Mouse (Mus musculus): ENCODE results near the gene Olfr1055. TPM values are rescaled to one million over a fixed set of nuclear protein-coding genes. Genes with fewer than 3 reads are reported as not detected.
"Not testable (repeated sequence)": the region's sequence is repeated elsewhere in the genome, so short reads cannot be mapped to it uniquely, and the experiment has no call there.

The Olfr1055 gene
- not detected in 2 replicates for polyA plus RNA-seq (2014; fragmentation: Nextera tagmentation; extraction: Ambion mirVana)

DNA sequence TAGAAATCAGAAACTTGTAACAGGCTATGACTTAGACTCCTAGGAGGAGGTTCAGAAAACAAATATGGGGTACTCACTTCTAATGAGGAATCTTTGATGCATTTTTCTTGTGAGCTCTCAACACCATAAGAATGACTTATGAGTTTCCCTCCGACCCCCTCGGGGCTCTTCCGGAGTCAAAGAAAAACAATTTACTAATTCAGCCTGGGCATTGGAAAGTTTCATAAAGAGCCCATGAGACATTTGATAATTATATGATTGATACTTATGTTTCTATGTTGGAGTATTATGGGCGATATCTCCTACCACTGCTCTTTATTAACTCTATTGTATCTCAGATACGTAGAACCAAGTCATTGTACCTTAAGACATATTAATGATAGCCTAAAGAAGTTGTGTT lies at the start of gene Olfr1055:
TSS of gene Olfr1055 (minus strand) at position 101 of the 400 bp plus-strand sequence.
- no peaks in the 10 kb centered on the region for H3K36me3 ChIP-seq (ENCODE audit: control insufficient read depth, insufficient read depth, low read length)
- 91% methylated on average over 5 of the region's 5 CpGs for WGBS
- H3K4me2 ChIP-seq (ENCODE audit: low read depth, low read length), result no peak within 1 kb of the TSS
- H3K27me3 ChIP-seq (replicated peaks; ENCODE audit: control insufficient read depth, insufficient read depth, low read length), result no peaks in the 10 kb centered on the region
- no peak within 1 kb of the TSS for H3K4me3 ChIP-seq (ENCODE audit: low read depth, low read length)
- H3K9me3 ChIP-seq (ENCODE audit: control insufficient read depth, low read length), result no peaks in the 10 kb centered on the region
- DNase-seq (ENCODE audit: low spot score) (no peak), ATAC-seq (ENCODE audit: low read depth) (no peak)
- no peaks in the 10 kb centered on the region for H3K4me1 ChIP-seq (ENCODE audit: control insufficient read depth, insufficient read depth, low read length)
- H3K9ac ChIP-seq (ENCODE audit: low read depth, low read length), result no peak within 1 kb of the TSS
- no peak within 1 kb of the TSS for H3K27ac ChIP-seq (replicated peaks; ENCODE audit: low read depth, low read length)

DNA sequence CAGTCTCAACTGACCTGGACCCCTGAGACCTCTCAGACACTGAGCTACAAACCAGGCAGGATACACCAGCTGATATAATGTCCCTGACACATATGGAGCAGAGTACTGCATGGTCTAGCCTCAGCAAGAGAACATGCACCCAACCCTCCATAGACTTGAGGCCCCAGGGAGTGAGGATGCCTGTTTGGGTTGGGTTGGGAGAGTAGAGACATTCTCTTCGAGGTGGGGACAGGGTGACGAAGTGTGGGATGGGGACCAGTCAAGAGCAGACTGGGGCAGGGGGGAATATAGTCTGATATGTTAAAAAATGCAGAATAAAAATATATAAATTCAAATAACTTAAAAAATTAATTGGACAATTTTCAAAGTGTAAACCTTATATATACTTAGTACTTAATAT lies 45.0 kb upstream of the Olfr1055 start:
- no peaks in the 10 kb centered on the region for H3K36me3 ChIP-seq (ENCODE audit: control insufficient read depth, insufficient read depth, low read length)
- H3K27ac ChIP-seq (replicated peaks; ENCODE audit: low read depth, low read length), result no peak overlapping the region
- WGBS, result 87% methylated on average over 2 of the region's 2 CpGs
- H3K4me3 ChIP-seq (ENCODE audit: low read depth, low read length), result no peak overlapping the region
- no peak for DNase-seq (ENCODE audit: low spot score)
- H3K4me1 ChIP-seq (ENCODE audit: control insufficient read depth, insufficient read depth, low read length), result no peaks in the 10 kb centered on the region
- no peak overlapping the region for H3K9ac ChIP-seq (ENCODE audit: low read depth, low read length)
- ATAC-seq (ENCODE audit: low read depth), result no peak
- no peaks in the 10 kb centered on the region for H3K9me3 ChIP-seq (ENCODE audit: control insufficient read depth, low read length)
- H3K27me3 ChIP-seq (replicated peaks; ENCODE audit: control insufficient read depth, insufficient read depth, low read length), result no peaks in the 10 kb centered on the region
- no peak overlapping the region for H3K4me2 ChIP-seq (ENCODE audit: low read depth, low read length)

DNA sequence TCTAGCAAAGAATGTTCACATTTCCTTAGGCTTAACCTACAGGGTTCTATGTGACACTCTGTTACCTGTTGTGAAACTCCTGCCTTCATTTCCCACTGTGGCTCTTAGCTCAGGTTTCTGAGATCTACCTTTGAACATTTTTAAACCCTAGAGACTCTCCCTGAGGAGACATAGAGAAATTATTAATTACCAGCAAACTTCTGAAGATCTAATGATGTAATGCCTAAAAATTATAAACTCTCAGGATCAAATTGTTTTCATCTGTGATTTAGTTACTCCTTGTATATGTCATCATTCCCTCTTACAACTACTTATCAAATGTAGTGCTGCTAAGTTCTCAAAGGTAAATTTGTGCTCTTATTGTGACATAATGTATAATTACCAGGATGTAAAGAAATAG lies 38.4 kb upstream of the Olfr1055 start, which contains the start of gene Olfr1058:
TSS of gene Olfr1058 (minus strand) at position 101 of the 400 bp plus-strand sequence.
- not testable (repeated sequence) for H3K36me3 ChIP-seq (ENCODE audit: control insufficient read depth, insufficient read depth, low read length); H3K4me3 ChIP-seq (ENCODE audit: low read depth, low read length); H3K9ac ChIP-seq (ENCODE audit: low read depth, low read length); H3K4me2 ChIP-seq (ENCODE audit: low read depth, low read length); ATAC-seq (ENCODE audit: low read depth); H3K27ac ChIP-seq (replicated peaks; ENCODE audit: low read depth, low read length); H3K9me3 ChIP-seq (ENCODE audit: control insufficient read depth, low read length); H3K27me3 ChIP-seq (replicated peaks; ENCODE audit: control insufficient read depth, insufficient read depth, low read length); DNase-seq (ENCODE audit: low spot score); H3K4me1 ChIP-seq (ENCODE audit: control insufficient read depth, insufficient read depth, low read length)

DNA sequence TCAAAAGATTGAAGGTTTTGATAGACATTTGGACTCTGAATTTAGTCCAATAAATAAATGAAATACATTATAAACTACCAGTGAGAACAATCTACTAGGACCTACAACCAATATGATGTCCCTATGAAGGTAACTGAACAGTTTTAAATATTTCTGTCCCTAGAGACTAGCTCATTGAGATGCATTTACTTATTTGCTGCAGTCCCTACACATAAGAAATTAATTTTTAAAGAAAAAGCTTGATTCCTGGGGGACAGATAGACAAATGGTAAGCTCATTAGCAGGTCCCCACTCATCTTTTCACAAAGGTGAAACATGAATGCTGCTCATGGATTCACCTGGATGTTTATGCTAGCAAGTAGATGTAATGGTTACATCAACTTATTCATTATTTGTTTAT lies 28.2 kb upstream of the Olfr1055 start, which contains the start of gene Olfr1057:
TSS of gene Olfr1057 (minus strand) at position 101 of the 400 bp plus-strand sequence.
- Histone ChIP-seq H3K9me3 (ENCODE audit: control insufficient read depth, low read length) (no peaks in the 10 kb centered on the region), H3K9ac (ENCODE audit: low read depth, low read length) (no peak within 1 kb of the TSS), H3K4me1 (ENCODE audit: control insufficient read depth, insufficient read depth, low read length) (no peaks in the 10 kb centered on the region), H3K4me2 (ENCODE audit: low read depth, low read length) (no peak within 1 kb of the TSS), H3K4me3 (ENCODE audit: low read depth, low read length) (no peak within 1 kb of the TSS), H3K27ac (replicated peaks; ENCODE audit: low read depth, low read length) (no peak within 1 kb of the TSS), H3K27me3 (replicated peaks; ENCODE audit: control insufficient read depth, insufficient read depth, low read length) (no peaks in the 10 kb centered on the region), H3K36me3 (ENCODE audit: control insufficient read depth, insufficient read depth, low read length) (no peaks in the 10 kb centered on the region)
- ATAC-seq (ENCODE audit: low read depth), result no peak
- DNase-seq (ENCODE audit: low spot score), result no peak

DNA sequence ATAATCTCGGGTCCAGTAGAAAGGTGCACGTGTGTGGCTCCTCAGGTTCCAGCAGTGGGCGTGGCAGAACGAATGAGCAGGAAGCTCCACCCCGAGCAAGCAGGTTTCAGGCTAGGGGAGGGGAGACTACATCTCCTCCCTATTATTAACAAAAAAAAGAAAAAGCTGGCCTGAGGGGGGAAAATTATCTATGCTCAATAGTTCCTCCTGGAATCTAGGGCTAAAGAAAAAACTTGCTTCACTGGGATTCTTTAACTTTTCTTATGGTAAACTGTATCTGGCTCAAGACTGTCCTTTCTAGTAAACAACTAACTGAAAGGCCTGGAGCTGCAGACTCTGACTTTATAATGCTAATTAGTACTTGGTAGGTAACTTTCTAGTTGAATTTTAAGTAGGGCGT lies 16.3 kb upstream of the Olfr1055 start:
- H3K27ac ChIP-seq (replicated peaks; ENCODE audit: low read depth, low read length); H3K4me1 ChIP-seq (ENCODE audit: control insufficient read depth, insufficient read depth, low read length); H3K36me3 ChIP-seq (ENCODE audit: control insufficient read depth, insufficient read depth, low read length); ATAC-seq (ENCODE audit: low read depth); H3K9me3 ChIP-seq (ENCODE audit: control insufficient read depth, low read length); H3K27me3 ChIP-seq (replicated peaks; ENCODE audit: control insufficient read depth, insufficient read depth, low read length); H3K4me2 ChIP-seq (ENCODE audit: low read depth, low read length); H3K9ac ChIP-seq (ENCODE audit: low read depth, low read length); H3K4me3 ChIP-seq (ENCODE audit: low read depth, low read length); DNase-seq (ENCODE audit: low spot score): not testable (repeated sequence)
- 83% methylated on average over 1 of the region's 6 CpGs for WGBS

GRCm38 (mm10) chr2:86362369-86362768 lies 12.3 kb upstream of the Olfr1055 start, which contains the start of gene Olfr1056:
Gene Olfr1056 (minus strand): TSS chr2:86362469.
- Histone ChIP-seq H3K4me2 (ENCODE audit: low read depth, low read length) (no peak within 1 kb of the TSS), H3K9ac (ENCODE audit: low read depth, low read length) (no peak within 1 kb of the TSS), H3K27ac (replicated peaks; ENCODE audit: low read depth, low read length) (no peak within 1 kb of the TSS), H3K4me3 (ENCODE audit: low read depth, low read length) (no peak within 1 kb of the TSS), H3K4me1 (ENCODE audit: control insufficient read depth, insufficient read depth, low read length) (no peaks in the 10 kb centered on the region), H3K9me3 (ENCODE audit: control insufficient read depth, low read length) (no peaks in the 10 kb centered on the region), H3K27me3 (replicated peaks; ENCODE audit: control insufficient read depth, insufficient read depth, low read length) (no peaks in the 10 kb centered on the region), H3K36me3 (ENCODE audit: control insufficient read depth, insufficient read depth, low read length) (no peaks in the 10 kb centered on the region)
- ATAC-seq (ENCODE audit: low read depth) (no peak), DNase-seq (ENCODE audit: low spot score) (no peak)

- not testable (repeated sequence) for H3K4me3 ChIP-seq (ENCODE audit: low read depth, low read length); H3K36me3 ChIP-seq (ENCODE audit: control insufficient read depth, insufficient read depth, low read length); H3K27ac ChIP-seq (replicated peaks; ENCODE audit: low read depth, low read length); H3K27me3 ChIP-seq (replicated peaks; ENCODE audit: control insufficient read depth, insufficient read depth, low read length); H3K9ac ChIP-seq (ENCODE audit: low read depth, low read length); H3K9me3 ChIP-seq (ENCODE audit: control insufficient read depth, low read length); ATAC-seq (ENCODE audit: low read depth); H3K4me1 ChIP-seq (ENCODE audit: control insufficient read depth, insufficient read depth, low read length); H3K4me2 ChIP-seq (ENCODE audit: low read depth, low read length); DNase-seq (ENCODE audit: low spot score)
- 88% methylated on average over 1 of the region's 1 CpGs for WGBS
Observed at GRCm38 (mm10) chr2:86351751-86352150, 1.7 kb upstream of the Olfr1055 start.

DNA sequence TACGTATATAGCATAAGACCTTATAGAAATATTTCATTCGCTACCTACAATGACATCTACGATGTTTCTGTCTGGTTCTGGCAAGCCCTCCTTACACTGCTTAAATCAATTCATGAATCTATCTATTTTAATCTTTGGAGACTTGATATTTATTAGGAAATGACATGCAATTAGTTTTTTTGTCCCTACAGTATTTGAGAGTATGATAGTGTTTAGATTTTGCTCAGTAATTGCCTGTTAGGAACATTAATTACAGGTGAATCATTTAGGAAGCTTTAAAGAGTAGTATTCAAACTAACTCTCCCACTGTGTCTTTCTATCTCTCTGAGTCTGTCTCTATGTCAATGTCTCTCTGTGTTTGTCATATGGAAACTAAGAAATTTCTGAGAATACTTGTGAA lies 14.8 kb downstream of the Olfr1055 start, which contains the start of gene Olfr1054:
TSS of gene Olfr1054 (minus strand) at position 101 of the 400 bp plus-strand sequence.
- H3K27me3 ChIP-seq (replicated peaks; ENCODE audit: control insufficient read depth, insufficient read depth, low read length), result no peaks in the 10 kb centered on the region
- no peaks in the 10 kb centered on the region for H3K4me1 ChIP-seq (ENCODE audit: control insufficient read depth, insufficient read depth, low read length)
- H3K9me3 ChIP-seq (ENCODE audit: control insufficient read depth, low read length), result no peaks in the 10 kb centered on the region
- H3K4me2 ChIP-seq (ENCODE audit: low read depth, low read length), result no peak within 1 kb of the TSS
- no peaks in the 10 kb centered on the region for H3K36me3 ChIP-seq (ENCODE audit: control insufficient read depth, insufficient read depth, low read length)
- WGBS, result 85% methylated on average over 3 of the region's 3 CpGs
- H3K4me3 ChIP-seq (ENCODE audit: low read depth, low read length), result no peak within 1 kb of the TSS
- DNase-seq (ENCODE audit: low spot score) (no peak), ATAC-seq (ENCODE audit: low read depth) (no peak)
- no peak within 1 kb of the TSS for H3K27ac ChIP-seq (replicated peaks; ENCODE audit: low read depth, low read length)
- H3K9ac ChIP-seq (ENCODE audit: low read depth, low read length), result no peak within 1 kb of the TSS

DNA sequence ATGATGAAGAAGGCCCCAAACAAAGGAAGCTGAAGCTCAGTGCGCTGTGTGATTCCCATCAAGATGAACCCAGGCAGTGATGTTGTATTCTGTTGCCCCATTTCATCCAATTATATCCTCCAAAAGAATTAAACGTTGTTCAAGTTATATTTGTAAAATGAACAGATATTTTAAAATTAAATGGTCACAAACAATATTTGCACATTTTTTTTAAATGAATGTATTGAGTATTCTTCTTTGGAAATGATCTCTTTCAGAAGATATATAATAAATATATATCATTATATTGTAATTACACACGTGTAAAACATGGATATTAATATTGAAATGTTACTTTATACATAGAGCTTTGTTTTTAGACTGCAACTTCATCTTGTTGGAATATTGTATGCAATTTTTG lies 34.9 kb downstream of the Olfr1055 start, which contains the start of gene Olfr1053:
TSS of gene Olfr1053 (minus strand) at position 101 of the 400 bp plus-strand sequence.
- Histone ChIP-seq H3K4me1 (ENCODE audit: control insufficient read depth, insufficient read depth, low read length) (no peaks in the 10 kb centered on the region), H3K9ac (ENCODE audit: low read depth, low read length) (no peak within 1 kb of the TSS), H3K27me3 (replicated peaks; ENCODE audit: control insufficient read depth, insufficient read depth, low read length) (no peaks in the 10 kb centered on the region), H3K27ac (replicated peaks; ENCODE audit: low read depth, low read length) (no peak within 1 kb of the TSS), H3K4me3 (ENCODE audit: low read depth, low read length) (no peak within 1 kb of the TSS), H3K36me3 (ENCODE audit: control insufficient read depth, insufficient read depth, low read length) (no peaks in the 10 kb centered on the region), H3K4me2 (ENCODE audit: low read depth, low read length) (no peak within 1 kb of the TSS), H3K9me3 (ENCODE audit: control insufficient read depth, low read length) (no peaks in the 10 kb centered on the region)
- no peak for DNase-seq (ENCODE audit: low spot score)
- WGBS, result 62% methylated on average over 3 of the region's 3 CpGs
- ATAC-seq (ENCODE audit: low read depth), result no peak
